Mouse (Mus musculus): ENCODE measurements at regions not wholly inside any gene's neighbourhood (a gene's known extent, or its start where the extent isn't known, plus 50 kb on each side); places are given as distances from the start of the nearest gene placed in this dataset.

- no peak overlapping the region for H3K27ac ChIP-seq
- no peak overlapping the region for H3K9ac ChIP-seq (replicated peaks)
- H3K4me3 ChIP-seq (replicated peaks) = no peak overlapping the region
- no peak overlapping the region for H3K4me2 ChIP-seq (replicated peaks)
- no peak for ATAC-seq
- H3K27me3 ChIP-seq = no peaks in the 10 kb centered on the region
- H3K36me3 ChIP-seq = no peaks in the 10 kb centered on the region
- H3K9me3 ChIP-seq = no peaks in the 10 kb centered on the region
- no peaks in the 10 kb centered on the region; the same call in 1 of the 2 replicates for H3K4me1 ChIP-seq (replicated peaks)
- 82% methylated on average over 5 of the region's 5 CpGs for WGBS
These were observed 188.2 kb upstream of the Sema3a start for GRCm38 (mm10) chr5:12937052-12937451.

- H3K4me3 ChIP-seq (replicated peaks) = no peak overlapping the region
- no peaks in the 10 kb centered on the region; the same call in 1 of the 2 replicates for H3K4me1 ChIP-seq (replicated peaks)
- ATAC-seq = no peak
- H3K36me3 ChIP-seq = no peaks in the 10 kb centered on the region
- H3K9me3 ChIP-seq = no peaks in the 10 kb centered on the region
- H3K4me2 ChIP-seq (replicated peaks) = no peak overlapping the region
- H3K9ac ChIP-seq (replicated peaks) = no peak overlapping the region
- no peaks in the 10 kb centered on the region for H3K27me3 ChIP-seq
- no peak overlapping the region for H3K27ac ChIP-seq
- WGBS = 29% methylated on average over 2 of the region's 2 CpGs
These were observed 186.9 kb upstream of the Sema3a start for GRCm38 (mm10) chr5:12938162-12938852.

- no peaks in the 10 kb centered on the region for H3K36me3 ChIP-seq
- no peaks in the 10 kb centered on the region for H3K27me3 ChIP-seq
- no peak overlapping the region for H3K9ac ChIP-seq (replicated peaks)
- WGBS = 72% methylated on average over 5 of the region's 5 CpGs
- H3K4me2 ChIP-seq (replicated peaks) = no peak overlapping the region
- H3K4me3 ChIP-seq (replicated peaks) = no peak overlapping the region
- ATAC-seq = no peak
- no peak overlapping the region for H3K27ac ChIP-seq
- H3K4me1 ChIP-seq (replicated peaks) = no peaks in the 10 kb centered on the region
- no peaks in the 10 kb centered on the region for H3K9me3 ChIP-seq
These were observed 180.7 kb upstream of the Sema3a start for GRCm38 (mm10) chr5:12944554-12944953.

- H3K4me1 ChIP-seq (replicated peaks) = no peaks in the 10 kb centered on the region
- 76% methylated on average over 2 of the region's 2 CpGs for WGBS
- no peak for ATAC-seq
These were observed 176.7 kb upstream of the Sema3a start for GRCm38 (mm10) chr5:12948472-12948871.

GRCm38 (mm10) chr5:12970987-12971386 lies 154.2 kb upstream of the Sema3a start:
- H3K27me3 ChIP-seq = no peaks in the 10 kb centered on the region

More at GRCm38 (mm10) chr5:12948472-12948871, 176.7 kb upstream of the Sema3a start:
- H3K4me3 ChIP-seq (replicated peaks) = no peak overlapping the region
- no peak overlapping the region for H3K4me2 ChIP-seq (replicated peaks)
- no peaks in the 10 kb centered on the region for H3K27me3 ChIP-seq
- no peak overlapping the region for H3K27ac ChIP-seq
- no peak overlapping the region for H3K9ac ChIP-seq (replicated peaks)
- no peaks in the 10 kb centered on the region for H3K9me3 ChIP-seq
- H3K36me3 ChIP-seq = no peaks in the 10 kb centered on the region

GRCm38 (mm10) chr5:12973701-12974100 lies 151.5 kb upstream of the Sema3a start:
- no peak for ATAC-seq
- H3K4me2 ChIP-seq (replicated peaks) = no peak overlapping the region
- no peaks in the 10 kb centered on the region for H3K36me3 ChIP-seq
- WGBS = 87% methylated on average over 3 of the region's 3 CpGs
- H3K9ac ChIP-seq (replicated peaks) = no peak overlapping the region
- H3K4me3 ChIP-seq (replicated peaks) = no peak overlapping the region
- H3K27me3 ChIP-seq = no peaks in the 10 kb centered on the region
- no peaks in the 10 kb centered on the region for H3K4me1 ChIP-seq (replicated peaks)
- no peak overlapping the region for H3K27ac ChIP-seq
- no peaks in the 10 kb centered on the region for H3K9me3 ChIP-seq

More at GRCm38 (mm10) chr5:12970987-12971386, 154.2 kb upstream of the Sema3a start:
- Histone ChIP-seq H3K9me3 (no peaks in the 10 kb centered on the region), H3K4me2 (replicated peaks) (no peak overlapping the region), H3K4me3 (replicated peaks) (no peak overlapping the region), H3K4me1 (replicated peaks) (no peaks in the 10 kb centered on the region), H3K36me3 (no peaks in the 10 kb centered on the region), H3K27ac (no peak overlapping the region), H3K9ac (replicated peaks) (no peak overlapping the region)
- 65% methylated on average over 5 of the region's 5 CpGs for WGBS
- no peak for ATAC-seq

- no peak overlapping the region for H3K4me2 ChIP-seq (replicated peaks)
- H3K27me3 ChIP-seq = no peaks in the 10 kb centered on the region
- no peaks in the 10 kb centered on the region for H3K9me3 ChIP-seq
- no peaks in the 10 kb centered on the region for H3K4me1 ChIP-seq (replicated peaks)
- H3K4me3 ChIP-seq (replicated peaks) = no peak overlapping the region
- no peak for ATAC-seq
- WGBS = 86% methylated on average over 8 of the region's 8 CpGs
- no peak overlapping the region for H3K9ac ChIP-seq (replicated peaks)
- H3K27ac ChIP-seq = no peak overlapping the region
- no peaks in the 10 kb centered on the region for H3K36me3 ChIP-seq
These were observed 149.0 kb upstream of the Sema3a start for GRCm38 (mm10) chr5:12976015-12976742.

- Histone ChIP-seq H3K4me1 (replicated peaks) (no peaks in the 10 kb centered on the region), H3K27me3 (no peaks in the 10 kb centered on the region), H3K36me3 (no peaks in the 10 kb centered on the region), H3K9ac (replicated peaks) (no peak overlapping the region), H3K4me3 (replicated peaks) (no peak overlapping the region), H3K4me2 (replicated peaks) (no peak overlapping the region), H3K9me3 (no peaks in the 10 kb centered on the region), H3K27ac (no peak overlapping the region)
- no peak for ATAC-seq
- WGBS = 81% methylated on average over 2 of the region's 2 CpGs
These were observed 147.3 kb upstream of the Sema3a start for GRCm38 (mm10) chr5:12977875-12978274.

GRCm38 (mm10) chr5:12993826-12994225 lies 131.4 kb upstream of the Sema3a start:
- ATAC-seq = no peak
- H3K4me1 ChIP-seq (replicated peaks) = no peaks in the 10 kb centered on the region
- no peak overlapping the region for H3K4me3 ChIP-seq (replicated peaks)
- H3K9ac ChIP-seq (replicated peaks) = no peak overlapping the region
- no peaks in the 10 kb centered on the region for H3K27me3 ChIP-seq
- no peak overlapping the region for H3K27ac ChIP-seq
- H3K9me3 ChIP-seq = no peaks in the 10 kb centered on the region
- WGBS = 90% methylated on average over 1 of the region's 1 CpGs
- H3K36me3 ChIP-seq = no peaks in the 10 kb centered on the region
- no peak overlapping the region for H3K4me2 ChIP-seq (replicated peaks)

- H3K27ac ChIP-seq = no peak overlapping the region
- H3K36me3 ChIP-seq = no peaks in the 10 kb centered on the region
- no peak for ATAC-seq
- no peaks in the 10 kb centered on the region for H3K9me3 ChIP-seq
- 89% methylated on average over 6 of the region's 6 CpGs for WGBS
- no peak overlapping the region for H3K4me2 ChIP-seq (replicated peaks)
- no peak overlapping the region for H3K9ac ChIP-seq (replicated peaks)
- H3K4me3 ChIP-seq (replicated peaks) = no peak overlapping the region
- H3K27me3 ChIP-seq = no peaks in the 10 kb centered on the region
- no peaks in the 10 kb centered on the region for H3K4me1 ChIP-seq (replicated peaks)
These were observed 127.8 kb upstream of the Sema3a start for GRCm38 (mm10) chr5:12997440-12997839.

- Histone ChIP-seq H3K27ac (no peak overlapping the region), H3K27me3 (no peaks in the 10 kb centered on the region), H3K36me3 (no peaks in the 10 kb centered on the region), H3K4me1 (replicated peaks) (no peaks in the 10 kb centered on the region), H3K4me3 (replicated peaks) (no peak overlapping the region), H3K9ac (replicated peaks) (no peak overlapping the region), H3K4me2 (replicated peaks) (no peak overlapping the region), H3K9me3 (no peaks in the 10 kb centered on the region)
- 60% methylated on average over 6 of the region's 6 CpGs for WGBS
- ATAC-seq = no peak
These were observed 118.1 kb upstream of the Sema3a start for GRCm38 (mm10) chr5:13007132-13007531.

- H3K27me3 ChIP-seq = no peaks in the 10 kb centered on the region
- H3K36me3 ChIP-seq = no peaks in the 10 kb centered on the region
- no peak overlapping the region for H3K9ac ChIP-seq (replicated peaks)
- H3K4me2 ChIP-seq (replicated peaks) = no peak overlapping the region
- ATAC-seq = no peak
- 79% methylated on average over 3 of the region's 3 CpGs for whole genome bisulfite sequencing
- no peak overlapping the region for H3K27ac ChIP-seq
- H3K9me3 ChIP-seq = peaks cover 3% of the 10 kb centered on the region; the same call in 1 of the 2 replicates
- H3K4me3 ChIP-seq (replicated peaks) = no peak overlapping the region
- H3K4me1 ChIP-seq (replicated peaks) = no peaks in the 10 kb centered on the region
These were observed 102.9 kb upstream of the Sema3a start for GRCm38 (mm10) chr5:13022270-13022669.
